Mouse (Mus musculus) heart, embryonic 16.5 days (tissue): ENCODE measurements at regions not wholly inside any gene's neighbourhood (a gene's known extent, or its start where the extent isn't known, plus 50 kb on each side); places are given as distances from the start of the nearest gene placed in this dataset.

ENCODE experiments used
- ATAC-seq: fragments of 200-750 bp; cut with Nextera tagmentation; replicated peaks from 2 replicates; pipeline ENCODE4 v1.8.0; 2017; ENCODE audit warnings: moderate number of reproducible peaks; ENCODE audit not compliant: insufficient read depth, low FRiP score; ENCODE audit errors: extremely low read depth
- H3K27ac ChIP-seq: fragments of 300-500 bp; sonication (generic); 2 replicates; pipeline ENCODE4 v1.5.1; 2014; ENCODE audit warnings: mild to moderate bottlenecking, low read length, control low read depth, moderate library complexity
- H3K27me3 ChIP-seq: fragments of 300-500 bp; sonication (generic); 2 replicates; pipeline ENCODE4 v1.6.1; 2014; ENCODE audit warnings: low read length, mixed read lengths; ENCODE audit not compliant: control insufficient read depth, insufficient read depth
- H3K36me3 ChIP-seq: fragments of 300-500 bp; sonication (generic); 2 replicates; pipeline ENCODE4 v1.6.1; 2014; ENCODE audit not compliant: control insufficient read depth, insufficient read depth
- H3K4me1 ChIP-seq: fragments of 300-500 bp; sonication (generic); 2 replicates; pipeline ENCODE4 v1.6.1; 2014; ENCODE audit warnings: low read length, mixed read lengths; ENCODE audit not compliant: control insufficient read depth, insufficient read depth
- H3K4me2 ChIP-seq: fragments of 300-500 bp; sonication (generic); 2 replicates; pipeline ENCODE4 v1.6.1; 2014; ENCODE audit warnings: low read depth, mild to moderate bottlenecking, control low read depth, low read length
- H3K4me3 ChIP-seq: fragments of 300-500 bp; sonication (generic); 2 replicates; pipeline ENCODE4 v1.5.1; 2014; ENCODE audit warnings: mild to moderate bottlenecking, control low read depth, low read length
- H3K9ac ChIP-seq: fragments of 300-500 bp; sonication (generic); 2 replicates; pipeline ENCODE4 v1.6.1; 2014; ENCODE audit warnings: low read length, control low read depth
- H3K9me3 ChIP-seq: fragments of 300-500 bp; sonication (generic); replicated peaks from 2 replicates; pipeline ENCODE4 v1.6.1; 2016; ENCODE audit warnings: low read length; ENCODE audit not compliant: control insufficient read depth
- WGBS: fragments of 180-500 bp; shearing (Covaris S2); extraction: QIAGEN DNeasy Blood & Tissue Kit; methylation state at CpG from one replicate; pipeline ENCODE4 v1.1.7; 2014; 5-methylcytosine and 5-hydroxymethylcytosine counted together

DNA sequence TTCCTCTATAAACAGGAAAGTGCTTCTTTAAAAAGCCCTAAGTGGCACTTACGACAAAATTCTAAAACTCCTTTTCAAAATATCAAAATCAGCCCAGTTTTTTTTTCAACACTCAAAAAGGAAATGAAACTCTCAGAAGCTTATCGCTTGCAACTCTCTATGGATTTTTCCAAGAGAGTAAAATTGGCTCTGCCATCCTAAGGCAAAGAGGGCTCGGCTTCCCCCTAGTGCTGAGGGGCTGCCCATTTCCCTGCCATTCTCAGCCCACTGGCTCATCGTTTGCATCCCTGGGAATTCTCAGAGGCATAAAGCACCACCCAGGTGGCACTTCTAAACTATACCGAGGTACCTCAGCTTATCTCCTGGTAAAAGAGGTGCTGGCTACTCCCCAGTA, 84.7 kb upstream of the Map3k7 start:
- 28% methylated on average over 5 of the region's 5 CpGs for WGBS
- 0 out of 2 replicates have a peak, but pooled peaks have one; percentile 34 for ATAC-seq
- Histone ChIP-seq H3K4me1 (peaks cover 14% of the 10 kb centered on the region), H3K9ac (0 out of 2 replicates have a peak overlapping the region, but pooled peaks have one; percentile 30), H3K4me2 (peak overlapping the region; percentile 45), H3K36me3 (no peaks in the 10 kb centered on the region), H3K27me3 (no peaks in the 10 kb centered on the region), H3K27ac (0 out of 2 replicates have a peak overlapping the region, but pooled peaks have one; percentile 13), H3K9me3 (no peaks in the 10 kb centered on the region), H3K4me3 (no peak overlapping the region; the same call in 1 of the 2 replicates)

DNA sequence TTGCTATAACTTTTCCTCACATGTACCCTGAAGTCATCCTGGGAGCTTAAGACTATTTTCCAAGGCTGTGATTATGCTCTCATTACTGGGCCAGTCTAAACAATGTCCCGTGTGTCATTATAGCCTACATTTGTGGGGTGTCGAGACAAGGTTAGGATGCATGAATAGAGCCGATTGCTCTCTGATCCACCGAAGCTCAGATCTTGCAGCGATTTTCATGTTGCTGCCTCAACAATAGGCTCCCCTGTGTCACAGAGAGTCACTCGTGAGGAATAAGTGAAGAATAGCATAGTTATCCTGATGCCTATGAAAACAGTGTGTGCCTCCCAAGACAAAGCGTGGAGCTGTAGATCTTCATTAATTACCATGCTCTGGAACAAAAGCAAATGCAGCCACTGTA, 83.7 kb upstream of the Map3k7 start:
- Histone ChIP-seq H3K4me1 (peaks cover 12% of the 10 kb centered on the region), H3K36me3 (no peaks in the 10 kb centered on the region), H3K4me3 (no peak overlapping the region), H3K27ac (no peak overlapping the region), H3K9ac (no peak overlapping the region), H3K4me2 (no peak overlapping the region), H3K27me3 (no peaks in the 10 kb centered on the region), H3K9me3 (no peaks in the 10 kb centered on the region)
- WGBS, result 82% methylated on average over 7 of the region's 7 CpGs
- no peak for ATAC-seq

DNA sequence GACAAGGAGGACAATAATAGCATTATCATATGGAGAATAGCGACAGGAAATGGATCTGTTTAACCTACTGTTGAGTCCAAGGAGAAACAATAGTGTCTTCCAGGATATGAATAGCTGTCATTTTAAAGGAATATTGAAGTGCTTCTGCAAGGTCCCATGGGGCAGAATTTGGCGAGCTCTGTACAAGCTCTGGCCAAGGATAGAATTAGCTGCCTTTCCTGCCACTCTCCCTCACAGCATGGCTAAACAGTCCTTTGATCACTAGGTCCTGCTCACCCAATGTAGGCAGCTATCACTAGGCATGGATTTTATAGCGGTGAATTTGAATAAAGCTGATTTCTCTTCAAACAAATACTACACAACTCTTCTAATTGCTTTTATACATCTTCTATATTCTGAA, 74.2 kb upstream of the Map3k7 start:
- Histone ChIP-seq H3K4me2 (no peak overlapping the region), H3K36me3 (no peaks in the 10 kb centered on the region), H3K4me3 (no peak overlapping the region), H3K9me3 (no peaks in the 10 kb centered on the region), H3K9ac (no peak overlapping the region), H3K27me3 (no peaks in the 10 kb centered on the region), H3K27ac (no peak overlapping the region), H3K4me1 (no peaks in the 10 kb centered on the region)
- 62% methylated on average over 3 of the region's 3 CpGs for WGBS
- ATAC-seq, result no peak

DNA sequence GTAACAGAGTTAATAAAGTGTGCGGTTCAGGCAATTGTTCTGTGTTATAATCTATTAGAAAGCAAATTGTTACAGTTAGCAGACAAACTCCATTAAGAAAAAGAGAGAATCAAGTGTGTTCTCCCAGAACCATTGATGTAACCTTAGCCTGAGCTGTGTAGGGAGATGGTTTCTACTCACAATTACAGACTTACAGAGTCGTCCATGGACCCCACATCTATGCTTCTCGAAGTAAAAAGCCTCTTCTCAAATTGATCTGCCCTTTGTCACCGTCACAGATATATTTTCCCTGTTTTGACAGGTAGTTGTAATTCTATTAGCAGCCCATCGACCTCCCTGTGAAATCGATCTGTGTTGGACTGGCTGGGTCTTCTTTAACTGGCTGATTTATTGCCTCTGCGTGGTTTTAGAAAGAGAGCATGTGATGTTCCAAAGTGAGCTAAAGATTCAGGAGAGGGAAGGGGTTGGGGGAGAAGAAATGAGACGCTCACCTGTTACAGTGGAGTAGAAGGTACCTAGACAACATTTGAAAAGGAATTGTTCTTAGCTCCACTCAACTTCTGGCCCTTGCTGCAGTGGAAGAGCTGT, 54.7 kb upstream of the Map3k7 start:
- Histone ChIP-seq H3K9ac (no peak overlapping the region), H3K27ac (no peak overlapping the region), H3K36me3 (no peaks in the 10 kb centered on the region), H3K4me1 (no peaks in the 10 kb centered on the region), H3K9me3 (no peaks in the 10 kb centered on the region), H3K4me2 (no peak overlapping the region), H3K27me3 (no peaks in the 10 kb centered on the region), H3K4me3 (no peak overlapping the region)
- WGBS, result 79% methylated on average over 8 of the region's 8 CpGs
- ATAC-seq, result no peak
